Mouse (Mus musculus) cortical plate, adult 2 months (tissue): ENCODE results near the gene Bsx.

Experiments used
- CTCF ChIP-seq: fragments of 200-500 bp; IDR thresholded peaks from 2 replicates; pipeline ENCODE4 v1.5.1; 2011; ENCODE audit warnings: mild to moderate bottlenecking, control low read depth, low read length; ENCODE audit not compliant: insufficient read depth; ENCODE audit errors: extremely low read depth
- POLR2A ChIP-seq: fragments of 200-500 bp; IDR thresholded peaks from 2 replicates; pipeline ENCODE4 v1.6.1; 2011; ENCODE audit warnings: mild to moderate bottlenecking, low read length, control low read depth; ENCODE audit not compliant: insufficient read depth; ENCODE audit errors: extremely low read depth

GRCm38 (mm10) chr9:40876693-40877092, 2.8 kb downstream of the Bsx start:
- no peak for TF ChIP-seq CTCF
- TF ChIP-seq POLR2A = no peak
